Mouse (Mus musculus) myocyte (in vitro differentiated cells): ENCODE measurements around the gene Pom121l2. TPM values are rescaled to one million over a fixed set of nuclear protein-coding genes. Genes with fewer than 3 reads are reported as not detected.
A peak's percentile ranks its signal among the peaks of the same experiment; 100 is the strongest.

Experiments
- H3K27me3 ChIP-seq: one replicate; pipeline ENCODE4 v1.6.1; 2011; ENCODE audit not compliant: control insufficient read depth, insufficient read depth, insufficient read length
- H3K36me3 ChIP-seq: one replicate; pipeline ENCODE4 v1.6.1; 2011; ENCODE audit not compliant: control insufficient read depth, insufficient read depth
- H3K4me2 ChIP-seq: one replicate; pipeline ENCODE4 v1.6.1; 2011; ENCODE audit warnings: low read depth, control low read depth
- H3K4me3 ChIP-seq: one replicate; pipeline ENCODE4 v1.5.1; 2011; ENCODE audit warnings: mild to moderate bottlenecking, control low read depth, moderate library complexity
- H3K79me2 ChIP-seq: one replicate; pipeline ENCODE4 v1.6.1; 2011; ENCODE audit not compliant: control insufficient read depth, insufficient read depth
- H3ac ChIP-seq: one replicate; pipeline ENCODE4 v1.6.1; 2011; ENCODE audit not compliant: control insufficient read depth, insufficient read length
- CEBPB ChIP-seq: IDR thresholded peaks from 2 replicates; pipeline ENCODE4 v1.6.1; 2011; ENCODE audit warnings: mild to moderate bottlenecking, moderate library complexity; ENCODE audit not compliant: poor library complexity, insufficient read depth, severe bottlenecking
- E2F4 ChIP-seq: IDR thresholded peaks from one replicate; pipeline ENCODE4 v1.6.1; 2011; ENCODE audit warnings: mild to moderate bottlenecking, control low read depth, moderate library complexity; ENCODE audit not compliant: insufficient read depth
- MAX ChIP-seq: IDR thresholded peaks from one replicate; pipeline ENCODE4 v1.6.1; 2011; ENCODE audit warnings: low read depth, mild to moderate bottlenecking, control low read depth
- MYOD1 ChIP-seq, 3 experiments: IDR thresholded peaks; one replicate each; pipeline ENCODE4 v1.6.1; 2011; ENCODE audit warnings: control low read depth in 2 of 3, low read depth in 2 of 3, mild to moderate bottlenecking in 2 of 3, moderate library complexity in 1 of 3; ENCODE audit not compliant: insufficient read length in 2 of 3, control insufficient read depth in 1 of 3
- MYOG ChIP-seq, 3 experiments: IDR thresholded peaks; one replicate each; pipeline ENCODE4 v1.6.1; 2011; ENCODE audit warnings: control low read depth in 2 of 3, low read depth in 2 of 3, mild to moderate bottlenecking in 2 of 3; ENCODE audit not compliant: insufficient read length in 2 of 3, control insufficient read depth in 1 of 3, insufficient read depth in 1 of 3
- POLR2A ChIP-seq: IDR thresholded peaks from one replicate; pipeline ENCODE4 v1.6.1; 2011; ENCODE audit warnings: low read depth, mild to moderate bottlenecking, control low read depth, moderate library complexity; ENCODE audit not compliant: insufficient read length
- POLR2AphosphoS2 ChIP-seq: IDR thresholded peaks from one replicate; pipeline ENCODE4 v1.6.1; 2011; ENCODE audit warnings: low read depth, control low read depth; ENCODE audit not compliant: insufficient read length
- REST ChIP-seq: IDR thresholded peaks from one replicate; pipeline ENCODE4 v1.6.1; 2011; ENCODE audit warnings: mild to moderate bottlenecking, control low read depth, moderate library complexity; ENCODE audit not compliant: insufficient read depth, insufficient read length
- SRF ChIP-seq: IDR thresholded peaks from one replicate; pipeline ENCODE4 v1.6.1; 2011; ENCODE audit warnings: low read depth; ENCODE audit not compliant: control insufficient read depth, insufficient read length
- TCF12 ChIP-seq: IDR thresholded peaks from one replicate; pipeline ENCODE4 v1.6.1; 2011; ENCODE audit warnings: mild to moderate bottlenecking, control low read depth; ENCODE audit not compliant: poor library complexity, insufficient read depth, severe bottlenecking
- TCF3 ChIP-seq: IDR thresholded peaks from one replicate; pipeline ENCODE4 v1.6.1; 2011; ENCODE audit warnings: low read depth, control low read depth; ENCODE audit not compliant: insufficient read length
- USF1 ChIP-seq: IDR thresholded peaks from one replicate; pipeline ENCODE4 v1.6.1; 2011; ENCODE audit warnings: low read depth, mild to moderate bottlenecking, control low read depth, moderate library complexity
- polyA plus RNA-seq: library from polyadenylated mRNA; unstranded; fragments of >200 nt; fragmentation: generic; extraction: Trizol; gene quantifications from one replicate; pipeline ENCODE4 v1.2.1, GENCODE M21; 2012; ENCODE audit warnings: missing spikeins

Gene Pom121l2
- polyA plus RNA-seq, 1 experiment = not detected

DNA sequence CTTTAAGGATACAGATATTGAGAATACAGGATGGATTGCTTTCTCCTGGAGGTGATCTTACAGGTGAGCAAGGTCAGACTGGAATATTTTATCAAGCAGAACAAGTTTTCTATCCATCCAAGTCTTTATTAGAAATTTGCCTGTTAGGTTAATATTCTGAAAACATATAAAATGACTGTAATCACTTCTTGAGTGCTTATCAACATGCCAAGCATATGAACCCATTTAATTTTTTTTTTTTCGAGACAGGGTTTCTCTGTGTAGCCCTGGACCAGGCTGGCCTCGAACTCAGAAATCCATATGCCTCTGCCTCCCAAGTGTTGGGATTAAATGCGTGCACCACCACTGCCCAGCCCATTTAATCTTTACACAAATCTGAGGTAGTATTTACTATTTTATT is 56.0 kb downstream of the Pom121l2 start:
- Histone ChIP-seq H3K79me2 (no peaks in the 10 kb centered on the region), H3K36me3 (no peaks in the 10 kb centered on the region), H3K4me3 (peak overlapping the region; percentile 41), H3K4me2 (peak overlapping the region; percentile 79), H3ac (no peak overlapping the region), H3K27me3 (no peaks in the 10 kb centered on the region)
- TF ChIP-seq USF1 (no peak), TCF12 (no peak), TCF3 (no peak), POLR2A (no peak), CEBPB (no peak), MYOD1 (IDR thresholded peaks at IDR 0.05; ENCODE audit: control insufficient read depth in 1 of 3, insufficient read length in 2 of 3, low read depth in 2 of 3) (no peak), REST (no peak)

GRCm38 (mm10) chr13:22037415-22037814 is 56.4 kb downstream of the Pom121l2 start:
- no peak overlapping the region for H3K4me3 ChIP-seq
- no peaks in the 10 kb centered on the region for H3K36me3 ChIP-seq
- TF ChIP-seq REST (no peak), TCF3 (no peak), POLR2AphosphoS2 (no peak), TCF12 (no peak), E2F4 (no peak), MYOD1 (IDR thresholded peaks at IDR 0.05; ENCODE audit: control insufficient read depth in 1 of 3, insufficient read length in 2 of 3, low read depth in 2 of 3) (no peak), SRF (no peak), USF1 (no peak), CEBPB (no peak), MAX (no peak), MYOG (IDR thresholded peaks at IDR 0.05; ENCODE audit: control insufficient read depth in 1 of 3, insufficient read depth in 1 of 3, insufficient read length in 2 of 3, low read depth in 2 of 3) (no peak), POLR2A (no peak)
- no peaks in the 10 kb centered on the region for H3K79me2 ChIP-seq
- no peak overlapping the region for H3K4me2 ChIP-seq
- no peak overlapping the region for H3ac ChIP-seq
- no peaks in the 10 kb centered on the region for H3K27me3 ChIP-seq

Other genes with a start within 250 kb of the Pom121l2 start
- gene Hist1h4j, start 246.1 kb upstream of the Pom121l2 start, polyA plus RNA-seq = 1.3 TPM
- 6.3 TPM for gene Hist1h4k, start 230.7 kb upstream of the Pom121l2 start, polyA plus RNA-seq
- 2.3 TPM for gene Hist1h2ak, start 227.4 kb upstream of the Pom121l2 start, polyA plus RNA-seq
- gene Hist1h2bn, start 227.1 kb upstream of the Pom121l2 start, polyA plus RNA-seq = 1.8 TPM
- gene Hist1h1b, start 200.6 kb upstream of the Pom121l2 start, polyA plus RNA-seq = 1.7 TPM
- gene Hist1h3i, start 197.8 kb upstream of the Pom121l2 start, polyA plus RNA-seq = 10.6 TPM
- gene Hist1h2an, start 194.0 kb upstream of the Pom121l2 start, polyA plus RNA-seq = 6.8 TPM
- gene Hist1h2bp, start 193.7 kb upstream of the Pom121l2 start, polyA plus RNA-seq = 0.89 TPM
- 72.0 TPM for gene Hist1h2bq, start 171.0 kb upstream of the Pom121l2 start, polyA plus RNA-seq
- gene Hist1h2ao, start 170.7 kb upstream of the Pom121l2 start, polyA plus RNA-seq = not detected
- gene Hist1h4m, start 169.4 kb upstream of the Pom121l2 start, polyA plus RNA-seq = not detected
- gene Hist1h4n, start 149.0 kb upstream of the Pom121l2 start, polyA plus RNA-seq = 19.7 TPM
- 730 TPM for gene Hist1h2ap, start 147.7 kb upstream of the Pom121l2 start, polyA plus RNA-seq
- gene Hist1h2br, start 147.5 kb upstream of the Pom121l2 start, polyA plus RNA-seq = 71.7 TPM
- 0.89 TPM for gene Zfp184, start 36.1 kb upstream of the Pom121l2 start, polyA plus RNA-seq
- gene Prss16, start 28.5 kb downstream of the Pom121l2 start, polyA plus RNA-seq = 0.34 TPM
- 2.2 TPM for gene Hist1h2ah, start 54.4 kb downstream of the Pom121l2 start, polyA plus RNA-seq
- gene Hist1h2bk, start 54.7 kb downstream of the Pom121l2 start, polyA plus RNA-seq = 8.2 TPM
- gene Hist1h4i, start 60.2 kb downstream of the Pom121l2 start, polyA plus RNA-seq = 31.0 TPM
- 4.1 TPM for gene Hist1h2ag, start 61.8 kb downstream of the Pom121l2 start, polyA plus RNA-seq
- 3.4 TPM for gene Hist1h2bj, start 62.0 kb downstream of the Pom121l2 start, polyA plus RNA-seq
- not detected for gene Vmn1r188, start 103.2 kb downstream of the Pom121l2 start, polyA plus RNA-seq
- not detected for gene Vmn1r189, start 124.6 kb downstream of the Pom121l2 start, polyA plus RNA-seq
- gene Vmn1r191, start 202.8 kb downstream of the Pom121l2 start, polyA plus RNA-seq = not detected
- gene Vmn1r192, start 209.9 kb downstream of the Pom121l2 start, polyA plus RNA-seq = not detected
- gene Vmn1r193, start 242.0 kb downstream of the Pom121l2 start, polyA plus RNA-seq = not detected